Mouse (Mus musculus) CH12.LX (cell line): Measurements from ENCODE around the gene Mcf2l. TPM values are rescaled to one million over a fixed set of nuclear protein-coding genes. Genes with fewer than 3 reads are reported as not detected.

Experiments used
- DNase-seq: peaks from one replicate; pipeline ENCODE4 v3.0.0-alpha.2; 2013; ENCODE audit errors: extremely low read depth
- H3K27ac ChIP-seq: 2 replicates; pipeline ENCODE4 v1.5.1; 2012; ENCODE audit warnings: low read depth, mild to moderate bottlenecking, control low read depth, moderate library complexity; ENCODE audit not compliant: insufficient read depth
- H3K27me3 ChIP-seq: replicated peaks from 2 replicates; pipeline ENCODE3; 2012; ENCODE audit warnings: inconsistent platforms
- H3K36me3 ChIP-seq, 2 experiments: replicated peaks in 1 of 2; 2 replicates each; pipeline versions ENCODE3 to v1.6.1; 2012; ENCODE audit warnings: inconsistent platforms in 1 of 2, low read length in 1 of 2, mild to moderate bottlenecking in 1 of 2, mixed read lengths in 1 of 2, moderate library complexity in 1 of 2; ENCODE audit not compliant: control insufficient read depth in 1 of 2, insufficient read depth in 1 of 2
- H3K4me1 ChIP-seq, 2 experiments: 2 replicates each; pipeline ENCODE4 v1.6.1; 2012; ENCODE audit warnings: inconsistent platforms in 1 of 2, moderate library complexity in 1 of 2; ENCODE audit not compliant: insufficient read depth in 2 of 2, control insufficient read depth in 1 of 2
- H3K4me2 ChIP-seq: 2 replicates; pipeline ENCODE4 v1.6.1; 2012; ENCODE audit warnings: low read depth, mild to moderate bottlenecking, control low read depth; ENCODE audit not compliant: poor library complexity, insufficient read depth, severe bottlenecking
- H3K4me3 ChIP-seq, 3 experiments: fragments of 150-350 bp in 1 of 3; sonication (generic) in 1 of 3; replicated peaks in 1 of 3; 2 replicates each; pipeline versions ENCODE3 to v1.5.1; 2011 to 2012; ENCODE audit warnings: low read depth in 2 of 3, low read length in 2 of 3, mild to moderate bottlenecking in 2 of 3, moderate library complexity in 2 of 3, control low read depth in 1 of 3, improper control_type of control experiment in 1 of 3, inconsistent platforms in 1 of 3, mixed read lengths in 1 of 3; ENCODE audit not compliant: poor library complexity in 1 of 3
- H3K79me2 ChIP-seq: replicated peaks from 2 replicates; pipeline ENCODE4 v1.6.1; 2012; ENCODE audit warnings: mild to moderate bottlenecking, moderate library complexity; ENCODE audit not compliant: control insufficient read depth, poor library complexity, insufficient read depth, severe bottlenecking; ENCODE audit errors: extremely low read depth
- H3K9ac ChIP-seq: 2 replicates; pipeline ENCODE4 v1.6.1; 2012; ENCODE audit warnings: low read depth, mild to moderate bottlenecking, control low read depth, moderate library complexity; ENCODE audit not compliant: insufficient read depth
- H3K9me3 ChIP-seq: replicated peaks from 2 replicates; pipeline ENCODE3; 2012; ENCODE audit warnings: low read length, inconsistent platforms, mixed read lengths
- CHD2 ChIP-seq: IDR thresholded peaks from 2 replicates; pipeline ENCODE4 v1.6.1; 2011; ENCODE audit warnings: low read length, improper control_type of control experiment
- CTCF ChIP-seq, 2 experiments: IDR thresholded peaks in 1 of 2; conservative IDR thresholded peaks in 1 of 2; 2 replicates each; pipeline ENCODE4 v1.5.1; 2011 to 2012; ENCODE audit warnings: low read depth in 2 of 2, low read length in 2 of 2, improper control_type of control experiment in 1 of 2, inconsistent platforms in 1 of 2, mild to moderate bottlenecking in 1 of 2, moderate library complexity in 1 of 2
- E2F4 ChIP-seq: IDR thresholded peaks from 2 replicates; pipeline ENCODE4 v1.6.1; 2011; ENCODE audit warnings: low read depth, low read length, improper control_type of control experiment; ENCODE audit not compliant: insufficient replicate concordance
- ELF1 ChIP-seq: IDR thresholded peaks from 2 replicates; pipeline ENCODE4 v1.6.1; 2014; ENCODE audit warnings: low read depth, mild to moderate bottlenecking, inconsistent platforms, low read length, improper control_type of control experiment
- EP300 ChIP-seq: IDR thresholded peaks from 2 replicates; pipeline ENCODE4 v1.6.1; 2011; ENCODE audit warnings: low read length, improper control_type of control experiment
- HCFC1 ChIP-seq: IDR thresholded peaks from 2 replicates; pipeline ENCODE4 v1.6.1; 2012; ENCODE audit warnings: low read depth, mild to moderate bottlenecking, inconsistent platforms, low read length, improper control_type of control experiment
- IRF4 ChIP-seq: IDR thresholded peaks from 2 replicates; pipeline ENCODE4 v1.6.1; 2014; ENCODE audit warnings: low read depth, mild to moderate bottlenecking, inconsistent platforms, low read length, improper control_type of control experiment
- MAFK ChIP-seq: IDR thresholded peaks from 2 replicates; pipeline ENCODE4 v1.6.1; 2011; ENCODE audit warnings: low read length, improper control_type of control experiment; ENCODE audit not compliant: insufficient replicate concordance
- MAX ChIP-seq: IDR thresholded peaks from 2 replicates; pipeline ENCODE4 v1.6.1; 2011; ENCODE audit warnings: low read length, improper control_type of control experiment
- MYC ChIP-seq: IDR thresholded peaks from 2 replicates; pipeline ENCODE4 v1.6.1; 2011; ENCODE audit warnings: low read depth, mild to moderate bottlenecking, improper control_type of control experiment, low read length
- NELFE ChIP-seq: IDR thresholded peaks from 2 replicates; pipeline ENCODE4 v1.6.1; 2011; ENCODE audit warnings: low read depth, low read length, improper control_type of control experiment
- NRF1 ChIP-seq: IDR thresholded peaks from 2 replicates; pipeline ENCODE4 v1.6.1; 2014; ENCODE audit warnings: low read depth, mild to moderate bottlenecking, inconsistent platforms, low read length, improper control_type of control experiment, moderate library complexity
- PAX5 ChIP-seq: IDR thresholded peaks from 2 replicates; pipeline ENCODE4 v1.6.1; 2012; ENCODE audit warnings: low read length, inconsistent platforms, mixed read lengths
- RCOR1 ChIP-seq: conservative IDR thresholded peaks from 2 replicates; pipeline ENCODE4 v1.6.1; 2012; ENCODE audit warnings: low read depth, mild to moderate bottlenecking, inconsistent platforms, low read length, improper control_type of control experiment
- TBP ChIP-seq: conservative IDR thresholded peaks from 2 replicates; pipeline ENCODE4 v1.6.1; 2011; ENCODE audit warnings: low read depth, low read length, improper control_type of control experiment
- TCF12 ChIP-seq: IDR thresholded peaks from 2 replicates; pipeline ENCODE4 v1.6.1; 2014; ENCODE audit warnings: low read depth, mild to moderate bottlenecking, inconsistent platforms, low read length, improper control_type of control experiment
- UBTF ChIP-seq: IDR thresholded peaks from 2 replicates; pipeline ENCODE4 v1.6.1; 2012; ENCODE audit warnings: low read depth, mild to moderate bottlenecking, inconsistent platforms, low read length, improper control_type of control experiment, moderate library complexity
- USF1 ChIP-seq: IDR thresholded peaks from 2 replicates; pipeline ENCODE4 v1.6.1; 2014; ENCODE audit warnings: low read depth, mild to moderate bottlenecking, inconsistent platforms, low read length, improper control_type of control experiment
- ZKSCAN1 ChIP-seq: IDR thresholded peaks from 2 replicates; pipeline ENCODE4 v1.6.1; 2012; ENCODE audit warnings: low read depth, inconsistent platforms, low read length, improper control_type of control experiment, borderline replicate concordance
- ZMIZ1 ChIP-seq: IDR thresholded peaks from 2 replicates; pipeline ENCODE4 v1.6.1; 2012; ENCODE audit warnings: low read depth, mild to moderate bottlenecking, inconsistent platforms, low read length, improper control_type of control experiment
- ZNF384 ChIP-seq: IDR thresholded peaks from 2 replicates; pipeline ENCODE4 v1.6.1; 2012; ENCODE audit warnings: low read depth, low read length, improper control_type of control experiment, inconsistent platforms
- dilution Hi-C: fragments of 300-500 bp; cut with MboI; formaldehyde crosslinking; loops from 2 replicates; pipeline ENCODE4 v1.14.3; 2020; ENCODE audit warnings: low sequenced_read_pairs; ENCODE audit not compliant: extremely low pct_unique_long_range_greater_than_20kb, extremely low pct_ligation_motif_present
- in situ Hi-C: fragments of 300-500 bp; cut with MboI; formaldehyde crosslinking; loops from 3 replicates; pipeline ENCODE4 v1.14.3; 2019; ENCODE audit warnings: low sequenced_read_pairs, low pct_ligation_motif_present, low pct_unique_long_range_greater_than_20kb, mixed read lengths
- polyA plus RNA-seq: library from polyadenylated mRNA; unstranded; fragments of >175 nt; gene quantifications from 2 replicates; pipeline ENCODE4 v1.2.1, GENCODE M21; 2012; ENCODE audit warnings: low read depth; ENCODE audit not compliant: insufficient read length
- total RNA-seq, 2 experiments: library from RNA; depleted of rRNA; stranded (reverse); fragments of 300-350 nt in 1 of 2; fragments of >200 nt in 1 of 2; gene quantifications; 2 replicates each; pipeline ENCODE4 v1.2.3; 2012 to 2014

Gene Mcf2l
- total and polyA plus RNA-seq, 3 experiments: not detected

DNA sequence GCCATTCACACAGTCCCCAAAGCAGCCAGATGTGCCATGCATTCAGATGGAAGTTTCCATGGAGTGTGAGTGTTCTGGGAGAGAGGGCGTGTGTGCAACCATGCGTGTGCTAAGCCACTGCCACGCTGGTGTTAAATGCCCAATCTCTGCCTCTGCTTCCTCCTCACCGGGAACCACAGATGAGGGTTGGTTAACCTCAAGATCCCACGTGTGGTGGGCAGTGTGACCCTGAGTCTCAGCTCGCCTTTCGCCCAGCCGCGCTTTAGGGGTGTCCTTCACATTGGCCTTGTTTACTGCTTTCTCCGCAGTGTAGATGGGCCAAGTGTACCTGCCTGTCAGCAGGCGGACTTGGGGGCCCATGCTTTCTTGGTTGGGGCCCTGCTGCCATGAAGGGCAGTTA is 102.7 kb downstream of the Mcf2l start:
- no peaks in the 10 kb centered on the region for H3K4me1 ChIP-seq
- in situ Hi-C loops: loop anchor here (25.0 kb wide), 1 partner anchor 236 kb away; the partner anchor contains the start of gene Grtp1

DNA sequence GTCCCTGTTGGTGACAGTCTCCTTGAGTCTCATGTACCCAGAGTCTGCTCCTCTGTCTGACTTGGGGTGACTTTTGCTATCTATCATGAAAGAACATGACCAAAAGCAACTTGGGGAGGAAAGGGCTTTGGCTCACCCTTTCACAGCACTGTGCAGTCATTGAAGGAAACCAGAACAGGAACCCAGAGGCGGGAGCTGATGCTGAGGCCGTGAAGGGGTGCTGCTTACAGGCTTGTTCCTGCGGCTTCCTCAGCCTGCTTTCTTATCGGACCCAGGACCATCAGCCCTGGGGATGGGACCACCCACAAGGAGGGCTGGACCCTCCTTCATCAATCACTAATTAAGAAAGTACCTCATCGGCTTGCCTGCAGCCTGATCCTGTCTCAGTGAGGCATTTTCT is 103.1 kb downstream of the Mcf2l start:
- H3K9me3 ChIP-seq: peaks cover 2% of the 10 kb centered on the region
- no peak for TF ChIP-seq MAFK
- no peak for TF ChIP-seq USF1
- no peak for TF ChIP-seq ZMIZ1
- no peak for TF ChIP-seq ZKSCAN1
- no peak for TF ChIP-seq ELF1
- no peak for TF ChIP-seq NELFE
- no peak for TF ChIP-seq HCFC1
- no peak for TF ChIP-seq UBTF
- TF ChIP-seq ZNF384: no peak
- no peak for TF ChIP-seq EP300
- no peak overlapping the region for H3K4me2 ChIP-seq
- peaks cover 84% of the 10 kb centered on the region for H3K27me3 ChIP-seq
- no peak overlapping the region for H3K9ac ChIP-seq
- H3K4me3 ChIP-seq: no peak overlapping the region
- no peak for DNase-seq
- no peaks in the 10 kb centered on the region for H3K4me1 ChIP-seq
- dilution Hi-C loops: no loop called here
- H3K79me2 ChIP-seq: no peaks in the 10 kb centered on the region
- H3K27ac ChIP-seq: no peak overlapping the region
- no peaks in the 10 kb centered on the region for H3K36me3 ChIP-seq
- in situ Hi-C loops: loop anchor here (25.0 kb wide), 1 partner anchor 236 kb away; the partner anchor contains the start of gene Grtp1

More for the DNA sequence above, 102.7 kb downstream of the Mcf2l start:
- no peak for TF ChIP-seq RCOR1
- TF ChIP-seq CHD2: no peak
- TF ChIP-seq ZKSCAN1: no peak
- TF ChIP-seq PAX5: no peak
- TF ChIP-seq UBTF: no peak
- no peak for TF ChIP-seq MYC
- no peak for TF ChIP-seq CTCF (conservative IDR thresholded peaks at IDR 0.05 in 1 of 2, IDR thresholded peaks at IDR 0.05 in 1 of 2; ENCODE audit: low read depth in 2 of 2, low read length in 2 of 2)
- no peak for TF ChIP-seq TCF12
- no peak for TF ChIP-seq E2F4
- no peak for TF ChIP-seq TBP
- no peak for TF ChIP-seq NRF1
- TF ChIP-seq IRF4: no peak
- no peak for TF ChIP-seq MAX
- H3K9ac ChIP-seq: no peak overlapping the region
- no peaks in the 10 kb centered on the region for H3K9me3 ChIP-seq
- no peak overlapping the region for H3K4me2 ChIP-seq
- no peaks in the 10 kb centered on the region for H3K79me2 ChIP-seq
- no peaks in the 10 kb centered on the region for H3K36me3 ChIP-seq
- dilution Hi-C loops: no loop called here
- H3K27ac ChIP-seq: no peak overlapping the region
- DNase-seq: no peak
- H3K27me3 ChIP-seq: peaks cover 82% of the 10 kb centered on the region
- no peak overlapping the region for H3K4me3 ChIP-seq
